Mouse (Mus musculus): Measurements from ENCODE around the gene Cd9.

The Cd9 gene

DNA sequence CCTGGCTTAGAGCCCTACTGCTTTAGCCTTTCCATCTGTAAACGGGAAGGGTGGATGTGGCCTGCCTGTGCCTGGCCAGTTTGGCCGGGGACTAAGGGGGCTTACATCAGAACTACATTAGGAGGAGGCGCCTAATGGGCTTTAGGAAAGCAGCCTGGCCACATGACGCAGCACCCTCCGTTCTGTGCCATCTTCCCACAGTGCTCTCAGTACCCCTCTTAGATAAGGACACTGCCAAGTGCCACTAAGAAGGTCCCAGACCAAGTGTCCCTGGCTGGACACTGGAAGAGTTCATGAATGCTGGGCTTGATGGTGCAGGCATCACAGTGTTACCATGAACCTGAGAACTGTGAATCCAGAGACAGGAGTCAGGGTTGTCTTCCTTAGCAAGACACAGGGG lies 20.7 kb downstream of the Cd9 start:
- no peak for DNase-seq

DNA sequence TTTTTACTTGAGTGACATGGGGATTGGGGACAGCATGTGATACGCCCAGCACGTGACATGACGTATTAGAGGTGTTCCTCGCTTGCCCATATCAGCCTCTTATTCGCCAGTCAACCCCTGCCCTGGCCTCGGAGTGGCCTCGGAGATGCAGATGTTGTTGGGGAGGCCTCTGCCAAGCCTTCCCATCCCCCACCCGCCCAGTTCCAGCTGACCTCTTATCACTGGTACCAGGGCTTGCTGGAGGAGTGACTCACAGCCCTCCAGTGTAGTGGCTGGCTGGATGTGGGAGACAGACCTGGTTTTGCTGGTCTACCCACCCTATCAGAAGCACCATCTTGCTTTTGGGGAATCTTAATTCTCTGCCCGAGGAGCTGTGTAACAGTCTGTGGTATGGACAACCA lies 21.3 kb downstream of the Cd9 start:
- no peak for DNase-seq

DNA sequence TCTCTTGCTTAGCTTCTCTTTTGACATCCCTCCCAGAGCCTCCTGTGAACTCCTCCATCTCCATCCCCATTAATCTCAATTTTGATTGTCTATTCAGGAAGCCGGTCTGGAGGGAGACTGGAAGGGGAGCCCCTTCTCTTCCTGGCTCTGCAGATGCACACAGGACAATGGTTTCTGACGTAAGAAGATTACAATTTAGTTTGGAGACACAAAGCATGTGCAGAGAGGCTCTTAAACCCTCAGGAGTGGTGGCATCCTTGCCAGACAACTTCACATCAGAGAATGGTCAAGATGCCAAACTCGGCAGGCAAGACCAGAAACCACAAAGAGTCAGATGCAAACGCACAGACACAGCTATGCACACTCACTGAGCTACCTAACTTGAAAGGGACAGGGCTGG lies 22.7 kb downstream of the Cd9 start:
- DNase-seq = peak; percentile 45

DNA sequence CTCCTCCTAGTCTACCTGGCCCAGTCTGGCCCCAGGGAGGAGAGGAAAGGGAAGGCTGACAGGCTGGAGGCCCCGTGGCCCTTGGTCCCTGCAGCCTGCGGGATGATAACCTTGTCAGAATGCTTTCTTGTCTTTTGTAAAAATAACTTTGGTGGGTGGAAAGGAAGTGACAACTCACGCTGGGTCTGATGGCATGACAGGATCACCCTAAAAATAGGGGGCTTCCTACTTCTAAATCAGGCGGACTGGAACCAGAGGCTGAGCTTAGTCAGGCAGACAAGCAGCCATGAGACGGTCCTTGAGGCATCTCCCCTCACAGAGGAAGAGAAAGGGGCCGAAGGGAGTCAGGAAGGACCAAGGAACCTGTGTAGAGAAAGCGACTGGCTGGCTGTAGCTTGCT lies 23.3 kb downstream of the Cd9 start:
- DNase-seq = no peak

DNA sequence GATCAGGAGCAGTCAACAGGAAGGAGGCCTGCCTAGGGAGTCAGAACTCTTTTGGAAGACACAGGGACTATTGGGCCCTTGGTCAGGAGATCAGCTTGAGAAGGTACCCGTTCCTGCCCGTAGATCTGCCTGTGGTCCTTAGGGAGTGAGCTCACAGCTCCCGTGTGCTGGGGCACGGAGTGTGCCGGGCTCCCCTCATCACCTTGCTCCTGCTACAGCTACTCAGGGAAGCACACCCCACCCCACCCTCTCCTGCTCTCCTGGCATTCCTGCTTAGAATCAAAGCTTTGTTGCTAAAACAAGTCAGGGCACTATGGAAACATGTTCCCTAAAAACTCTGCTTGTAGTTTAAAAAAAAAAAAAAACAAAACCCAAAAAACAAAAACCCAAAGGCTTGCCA lies 24.0 kb downstream of the Cd9 start:
- no peak for DNase-seq

DNA sequence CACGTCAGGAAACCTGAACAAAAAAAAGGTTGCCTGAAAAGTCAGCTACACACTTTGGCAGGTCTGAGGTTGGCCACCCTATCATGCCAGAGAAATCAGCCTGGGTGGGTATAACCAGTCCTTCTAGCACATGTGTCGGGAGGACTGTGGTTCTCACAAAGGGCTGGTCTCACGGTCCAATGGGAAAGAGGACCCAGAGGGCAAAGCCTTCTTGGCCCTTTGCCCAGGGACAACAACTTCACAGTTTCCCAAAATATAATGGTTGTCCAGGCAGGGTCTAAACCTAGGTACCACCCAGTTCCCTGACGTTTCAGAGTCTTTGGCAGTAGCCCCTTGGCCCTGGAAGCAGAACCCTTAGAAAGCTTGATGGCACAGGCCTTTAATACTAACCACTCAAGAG lies 25.4 kb downstream of the Cd9 start:
- no peak for DNase-seq

DNA sequence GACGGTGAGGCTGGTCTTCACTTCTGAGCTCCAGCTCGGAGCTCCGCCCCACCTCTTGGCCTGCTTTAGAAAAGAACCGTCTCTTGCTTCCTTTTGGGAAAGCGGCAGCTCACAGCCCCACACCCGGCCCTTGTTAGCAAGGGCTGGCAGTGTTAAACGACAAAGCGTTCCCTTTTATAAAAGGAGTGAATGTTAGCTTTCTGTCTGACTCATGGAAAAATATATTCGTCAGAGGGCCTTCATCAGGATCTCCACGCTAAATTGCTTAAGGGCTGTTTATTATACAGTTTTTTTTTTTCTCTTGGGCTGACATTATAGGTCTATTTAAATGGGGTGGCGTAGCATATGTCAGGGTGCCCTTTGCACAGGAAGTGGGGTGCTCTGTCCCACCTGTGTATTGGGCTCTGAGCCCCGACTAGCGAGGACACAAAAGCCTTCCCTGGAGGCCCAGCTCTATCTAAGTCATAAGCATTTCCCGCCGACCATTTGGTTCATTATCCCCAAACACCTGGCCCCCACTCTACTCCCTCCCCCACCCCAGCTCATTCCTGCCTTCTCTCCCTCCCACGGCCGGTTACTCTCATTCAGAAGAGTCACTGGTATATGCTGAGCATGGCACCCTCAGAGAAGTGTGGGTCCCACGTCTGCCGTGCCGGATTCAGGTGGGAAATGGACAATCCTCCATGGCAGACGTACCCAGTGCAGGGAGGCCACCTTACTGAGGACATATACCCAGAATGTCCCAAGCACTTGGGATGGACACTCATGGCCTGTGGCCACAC lies 26.2 kb downstream of the Cd9 start:
- DNase-seq = peak; percentile 40

DNA sequence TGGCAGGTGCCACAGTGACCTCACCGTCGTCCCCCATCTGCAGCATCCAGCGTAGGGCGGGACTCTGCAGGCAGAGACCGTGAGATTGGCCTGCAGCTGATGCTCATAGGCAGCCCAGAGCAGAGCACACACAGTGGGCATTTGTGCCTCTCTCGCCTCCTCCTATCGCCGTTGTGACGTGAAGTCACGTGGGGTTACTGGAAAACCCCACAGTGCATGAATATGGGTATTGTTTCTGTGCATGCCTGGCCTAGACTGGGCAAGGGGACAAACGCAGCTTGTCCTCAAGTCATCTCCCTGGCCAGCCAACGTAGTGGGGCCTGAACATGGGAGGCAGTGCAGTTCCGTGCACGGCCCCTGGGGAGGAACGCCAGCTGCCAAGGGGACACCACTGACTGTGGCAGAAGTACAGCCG lies 27.3 kb downstream of the Cd9 start:
- peak; percentile 48 for DNase-seq

DNA sequence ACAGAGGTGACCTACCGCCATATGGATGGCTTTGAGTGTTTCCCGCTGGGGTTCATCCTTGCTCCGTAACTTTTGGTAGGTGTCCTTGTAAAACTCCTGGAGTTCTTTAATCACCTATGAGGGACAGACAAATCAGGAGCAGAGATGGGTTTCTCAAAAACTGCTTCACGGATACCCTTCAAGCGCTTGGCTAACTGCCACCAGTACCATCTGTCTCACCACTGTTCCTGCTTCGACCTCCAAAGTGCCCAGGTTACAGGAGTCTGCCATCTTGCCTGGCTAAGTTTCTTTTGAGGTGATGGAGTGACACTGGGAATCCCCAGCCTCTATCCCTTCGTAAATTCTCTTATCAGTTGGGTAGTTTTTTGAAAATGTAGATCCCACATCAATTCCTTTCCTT lies 32.3 kb downstream of the Cd9 start:
- no peak for DNase-seq

DNA sequence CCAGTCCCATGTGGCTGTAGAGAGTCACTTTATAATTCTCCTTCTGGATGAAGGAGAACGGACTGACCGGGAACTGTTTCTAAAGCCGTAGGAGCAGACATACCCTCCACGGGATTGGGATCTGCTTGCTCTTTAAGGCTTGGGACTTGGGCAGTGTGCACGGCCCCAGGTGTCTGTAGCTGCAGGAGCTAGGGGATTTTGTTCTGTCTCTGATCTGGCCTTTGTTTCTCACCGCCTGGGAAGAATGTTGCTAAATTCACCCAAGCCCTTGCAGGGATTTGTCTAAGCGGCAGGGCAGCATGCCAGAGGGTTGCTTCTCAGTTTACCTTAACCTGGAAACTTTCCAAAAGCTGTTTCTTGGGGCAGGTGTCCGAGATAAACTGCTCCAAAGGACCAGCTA lies 32.8 kb downstream of the Cd9 start:
- no peak for DNase-seq

DNA sequence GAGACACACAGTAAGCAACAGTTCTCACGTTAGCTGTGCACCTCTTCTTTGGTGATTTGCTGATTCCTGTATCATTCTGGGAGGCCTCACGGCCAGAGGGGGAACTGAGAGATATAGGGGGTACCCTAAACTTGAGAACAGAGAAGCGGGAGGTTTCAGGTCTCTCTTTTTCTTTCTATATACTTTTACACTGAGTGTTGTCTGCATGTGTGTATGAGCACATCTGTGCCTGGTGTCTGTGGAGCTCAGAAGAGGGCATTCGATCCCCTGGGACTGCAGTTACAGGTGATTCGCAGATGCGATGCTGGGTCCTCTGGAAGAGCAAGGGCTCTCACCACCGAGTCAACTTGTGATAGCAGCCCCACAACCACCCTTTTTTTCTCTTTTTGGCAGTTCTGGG lies 33.3 kb downstream of the Cd9 start:
- no peak for DNase-seq

DNA sequence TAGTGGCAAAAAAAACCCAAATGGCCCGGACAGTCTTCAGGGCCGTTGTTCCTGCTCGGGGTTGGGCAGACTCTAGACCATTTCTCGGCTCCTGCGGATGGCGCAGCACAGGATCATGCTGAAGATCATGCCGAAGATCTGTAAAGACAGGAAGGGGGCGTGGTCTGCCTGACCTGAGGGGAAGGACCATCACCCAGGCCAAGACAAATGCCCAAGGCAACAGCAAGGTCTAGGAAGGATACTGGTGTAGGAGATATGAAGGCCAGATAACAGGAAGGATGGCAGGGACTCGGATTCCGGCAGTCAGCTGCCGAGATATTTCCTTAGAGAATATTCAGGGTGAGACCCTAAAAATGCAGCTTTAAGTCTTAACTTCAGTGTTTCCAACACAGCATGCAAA lies 34.0 kb downstream of the Cd9 start:
- DNase-seq = no peak

DNA sequence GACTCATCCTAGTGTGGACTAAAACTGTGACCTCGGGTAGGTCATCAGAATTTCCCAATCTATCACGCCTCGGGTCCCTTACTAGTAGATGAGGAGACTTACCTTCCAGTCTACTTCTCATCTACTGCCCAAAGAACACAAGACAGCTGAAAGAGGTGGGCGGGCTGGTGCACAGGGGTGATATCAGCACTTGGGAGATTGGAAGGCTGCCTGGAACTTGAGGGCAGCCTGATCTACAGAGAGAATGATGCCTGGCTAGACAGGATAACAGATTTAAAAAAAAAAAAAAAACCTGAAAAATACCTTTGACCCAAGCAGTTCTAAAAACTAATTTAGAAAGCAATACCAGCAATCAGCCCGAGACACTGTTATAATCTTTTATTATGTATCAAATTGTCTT lies 34.7 kb downstream of the Cd9 start:
- DNase-seq = no peak

DNA sequence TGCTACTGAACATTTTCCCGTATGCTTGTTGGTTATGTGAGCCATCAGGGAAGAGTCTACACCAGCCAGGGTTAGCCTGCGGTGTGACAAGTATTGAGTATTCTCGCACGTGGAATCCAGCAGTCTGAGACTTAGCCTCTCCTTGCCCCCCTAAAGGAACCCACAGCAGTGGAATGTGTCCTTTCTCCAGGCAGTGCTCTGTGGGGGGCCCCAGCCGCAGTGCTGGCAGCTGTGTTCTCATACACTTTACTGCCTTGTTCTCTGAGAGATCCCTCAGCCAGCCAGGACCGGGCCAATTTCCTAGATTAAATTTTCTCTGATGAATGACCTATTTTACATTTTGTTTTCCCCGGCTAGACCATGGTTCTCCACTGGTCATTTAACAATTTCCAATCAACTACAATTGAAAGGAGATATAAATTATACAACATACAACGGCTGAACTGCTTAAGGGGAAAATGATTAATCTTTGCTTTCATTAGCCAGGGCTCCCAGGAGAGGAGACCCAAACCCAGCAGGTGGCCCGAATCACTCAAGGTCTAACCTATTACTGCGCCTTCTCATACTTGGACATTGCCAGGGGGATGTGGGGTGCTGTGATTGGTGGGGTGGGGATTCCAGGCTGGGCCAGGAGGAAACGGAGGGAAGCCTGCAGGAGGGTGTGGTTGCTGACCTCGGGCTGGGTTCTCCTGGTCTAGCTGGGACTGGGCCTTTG lies 38.6 kb downstream of the Cd9 start:
- no peak for DNase-seq

DNA sequence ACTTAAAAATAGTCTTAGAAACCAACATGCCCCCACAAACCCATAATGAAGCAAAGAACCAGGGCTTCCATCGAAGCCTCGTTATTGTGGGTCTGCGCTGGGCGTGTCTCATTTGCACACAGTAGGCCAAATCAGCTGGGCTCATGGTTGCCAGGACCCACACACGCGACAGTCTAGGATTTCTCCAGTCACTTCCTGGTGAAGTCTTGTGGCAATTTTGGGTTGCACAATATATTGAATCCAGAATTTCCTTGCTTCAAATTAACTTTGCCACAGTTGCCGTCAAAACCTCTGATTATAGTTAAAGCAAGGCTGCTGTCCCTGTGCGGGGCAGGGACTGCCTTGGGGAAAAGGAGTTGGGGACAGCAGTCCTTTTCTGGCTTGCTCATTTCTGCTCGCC lies 39.9 kb downstream of the Cd9 start:
- no peak for DNase-seq

DNA sequence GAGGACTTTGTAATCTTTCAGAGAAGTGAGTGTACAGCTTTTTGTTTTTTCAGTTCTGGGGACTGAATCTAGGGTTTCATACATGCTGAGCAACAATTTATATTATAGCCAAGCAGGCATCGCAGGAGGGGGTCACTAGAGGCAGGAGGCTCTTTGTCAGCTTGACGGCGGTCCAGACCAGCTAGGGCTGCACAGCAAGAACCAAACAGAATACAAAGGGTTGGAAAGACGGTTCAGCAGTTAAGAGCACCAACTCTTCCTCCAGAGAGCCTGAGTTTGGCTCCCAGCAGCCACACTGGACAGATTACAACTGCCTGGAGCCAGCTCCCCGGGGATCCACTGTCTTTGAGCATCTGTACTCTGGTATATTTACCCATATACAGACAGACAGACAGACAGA lies 40.3 kb downstream of the Cd9 start:
- no peak for DNase-seq

DNA sequence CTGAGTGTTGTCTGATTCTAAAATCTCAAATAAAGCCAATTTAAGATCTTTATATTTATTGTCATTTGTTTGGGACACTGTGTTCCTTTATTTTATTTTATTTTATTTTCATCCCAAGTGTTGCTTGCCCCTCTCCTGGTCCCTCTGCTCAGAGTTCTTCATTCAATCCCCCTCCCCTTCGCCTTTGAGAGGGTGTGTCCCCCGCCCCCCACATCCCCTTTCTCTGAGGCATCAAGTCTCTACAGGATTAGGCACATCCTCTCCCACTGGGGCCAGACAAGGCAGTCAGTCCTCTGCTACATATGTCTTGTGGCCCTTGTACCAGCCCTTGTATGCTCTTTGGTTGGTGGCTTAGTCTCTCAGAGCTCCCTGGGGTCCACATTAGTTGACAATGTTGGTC lies 46.9 kb downstream of the Cd9 start:
- no peak for DNase-seq

DNA sequence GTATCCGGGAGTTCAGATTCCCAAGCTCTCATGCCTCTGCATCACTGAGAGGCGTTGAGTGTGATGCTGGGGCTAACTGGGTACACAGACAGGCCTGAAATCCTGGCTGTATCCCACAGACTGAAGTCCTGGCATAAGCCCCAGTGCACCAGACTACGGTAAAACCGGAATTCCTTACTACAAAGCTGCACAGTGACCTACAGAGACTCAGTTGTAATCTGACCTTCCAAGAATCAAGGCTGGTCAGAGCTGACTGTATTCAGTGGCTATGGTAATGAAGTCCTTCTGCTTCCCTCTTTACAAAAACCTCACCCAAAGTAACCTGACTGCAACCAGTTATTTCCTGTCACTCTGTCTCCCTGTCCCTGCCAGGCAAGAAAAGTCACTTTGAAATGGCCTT lies 47.4 kb downstream of the Cd9 start:
- no peak for DNase-seq

DNA sequence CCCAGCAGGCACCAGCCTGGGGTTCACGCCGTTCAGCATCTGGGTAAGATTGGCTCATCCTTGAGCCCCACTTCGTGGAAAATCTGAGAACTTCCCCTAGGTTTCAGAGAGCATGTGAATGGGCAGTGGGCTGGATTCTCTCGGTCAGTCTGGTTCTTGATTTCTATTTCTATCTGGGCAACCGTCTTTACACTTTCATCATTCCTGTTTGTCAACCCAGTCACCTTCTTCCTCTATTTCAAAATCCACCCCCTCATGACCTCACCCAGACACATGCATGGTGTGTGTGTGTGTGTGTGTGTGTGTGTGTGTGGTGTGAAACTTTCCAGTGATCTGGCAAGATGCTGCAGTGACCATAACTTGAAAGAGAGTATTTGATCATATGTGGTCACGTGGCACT lies 49.2 kb downstream of the Cd9 start:
- no peak for DNase-seq

DNA sequence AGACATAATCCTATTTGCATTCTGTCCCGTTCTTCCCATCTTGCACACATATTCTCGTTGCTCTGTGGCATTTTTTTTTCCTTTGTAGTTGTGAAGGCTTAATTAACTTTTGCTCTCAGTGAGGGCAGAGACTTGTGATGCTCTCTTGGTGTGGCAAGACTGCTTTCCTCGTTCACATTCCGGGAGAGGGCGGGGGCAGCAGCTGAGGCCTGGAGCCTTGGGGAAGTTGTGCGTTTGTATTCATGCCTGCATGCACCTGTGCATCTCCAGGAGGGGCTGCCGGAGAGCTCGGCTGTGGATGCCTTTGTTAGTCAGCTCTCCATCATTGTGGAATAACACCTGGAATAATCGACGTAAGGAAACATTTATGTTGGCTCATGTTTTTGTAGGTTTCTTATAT lies 52.0 kb downstream of the Cd9 start:
- peak; percentile 50 for DNase-seq

DNA sequence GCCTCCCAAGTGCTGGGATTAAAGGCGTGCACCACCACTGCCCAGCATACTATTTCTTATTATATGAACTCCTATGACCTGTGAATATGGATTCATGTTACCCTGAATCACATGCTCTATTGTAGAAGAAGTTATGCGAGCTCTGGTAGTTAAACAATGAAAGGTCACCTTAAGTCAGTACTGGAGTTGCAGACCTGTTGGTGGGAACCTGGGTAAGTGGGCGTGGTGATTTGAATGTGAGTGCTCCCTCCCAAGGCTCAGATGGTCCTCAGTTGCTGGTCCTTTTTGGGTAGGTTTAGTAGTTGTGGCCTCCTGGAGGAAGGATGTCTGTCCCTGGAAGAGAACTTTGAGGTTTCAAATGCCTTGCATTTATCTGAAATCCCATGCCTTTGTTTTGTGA lies 57.8 kb downstream of the Cd9 start:
- no peak for DNase-seq

DNA sequence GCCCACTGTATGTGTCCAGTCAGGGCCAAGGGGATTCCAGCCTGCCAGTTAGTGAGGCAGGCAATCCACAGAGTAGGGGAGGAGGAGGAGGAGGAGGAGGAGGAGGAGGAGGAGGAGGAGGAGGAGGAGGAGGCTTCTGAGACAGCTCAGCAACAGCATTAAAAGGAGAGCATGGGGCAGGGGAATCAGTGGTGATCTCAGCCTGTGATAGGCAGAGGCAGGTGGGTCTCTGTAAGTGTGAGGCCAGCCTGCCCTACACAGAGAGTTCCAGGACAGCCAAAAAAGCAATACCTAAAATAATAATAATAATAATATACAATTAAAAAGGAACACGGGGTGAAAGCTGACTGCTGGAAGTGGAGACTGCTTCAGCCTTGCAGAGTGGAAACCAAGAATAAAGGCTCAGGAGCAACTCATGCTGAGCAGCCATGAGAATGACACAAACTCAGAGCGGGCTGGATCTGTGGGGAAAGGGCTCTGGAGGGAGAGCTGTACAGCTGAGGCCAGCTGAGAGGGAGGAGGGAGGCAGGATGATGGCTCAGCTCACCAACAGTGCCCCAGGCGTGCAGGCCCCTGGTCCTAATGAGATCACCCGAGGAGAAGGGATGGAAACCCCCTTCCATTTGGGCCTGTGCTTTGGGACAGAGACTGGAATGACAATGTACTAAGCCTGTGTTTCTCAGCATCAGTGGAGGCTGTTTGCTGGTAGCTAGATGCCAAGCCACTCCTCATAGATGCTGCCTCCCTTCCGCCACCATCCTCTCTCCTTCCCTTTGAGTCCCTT lies 59.7 kb downstream of the Cd9 start:
- no peak for DNase-seq

DNA sequence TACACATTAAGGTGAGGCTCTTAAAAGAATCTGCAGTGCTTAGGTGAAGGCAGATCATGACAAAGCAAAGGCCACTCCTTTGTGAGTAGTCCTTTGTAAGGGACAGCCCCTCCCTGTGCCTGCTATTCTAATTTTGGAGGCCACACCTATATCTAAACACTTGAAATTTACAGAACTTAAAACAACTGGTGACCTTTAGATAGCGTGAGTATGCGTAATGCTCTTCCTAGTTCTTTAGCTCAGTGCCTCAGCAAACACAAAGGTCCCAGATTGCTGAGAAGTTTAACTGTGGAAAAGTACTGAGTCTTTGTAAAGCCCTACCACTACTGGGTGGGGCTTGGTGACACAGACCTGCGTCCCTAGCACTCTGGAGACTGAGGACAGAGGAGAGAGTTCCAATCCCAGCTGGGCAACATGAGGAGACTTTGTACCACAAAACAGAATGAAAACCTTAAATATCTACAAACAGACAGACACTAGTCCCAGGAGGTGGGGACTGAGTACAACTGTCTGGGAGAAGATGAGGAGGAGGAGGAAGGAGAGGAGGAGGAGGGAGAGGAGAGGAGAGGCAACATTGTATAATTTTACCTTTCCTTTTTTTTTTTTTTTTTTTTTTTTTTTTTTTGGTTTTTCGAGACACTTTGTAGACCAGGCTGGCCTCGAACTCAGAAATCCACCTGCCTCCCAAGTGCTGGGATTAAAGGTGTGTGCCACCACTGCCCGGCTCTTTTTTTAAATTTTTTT lies 60.7 kb downstream of the Cd9 start:
- DNase-seq = peak; percentile 39
